Mouse (Mus musculus): ENCODE data around the gene Hspa1b. TPM values are rescaled to one million over a fixed set of nuclear protein-coding genes. Genes with fewer than 3 reads are reported as not detected.
"Not testable (repeated sequence)": the region's sequence is repeated elsewhere in the genome, so short reads cannot be mapped to it uniquely, and the experiment has no call there.

Hspa1b gene
- polyA plus RNA-seq, 1 experiment, result 20.9 TPM

GRCm38 (mm10) chr17:34982328-34982727 lies 23.3 kb upstream of the Hspa1b start:
- peak overlapping the region; percentile 92 for H3K4me3 ChIP-seq (ENCODE audit: insufficient read depth, low read length)
- H3K4me1 ChIP-seq (ENCODE audit: control insufficient read depth, insufficient read depth, low read length), result no peaks in the 10 kb centered on the region
- no peak for TF ChIP-seq POLR2A (IDR thresholded peaks at IDR 0.05; ENCODE audit: low read depth, low read length)
- no peak for TF ChIP-seq CTCF (IDR thresholded peaks at IDR 0.05; ENCODE audit: borderline replicate concordance, insufficient read depth, low read length)
- peak overlapping the region; percentile 98 for H3K27ac ChIP-seq (ENCODE audit: insufficient read depth, low read length)

GRCm38 (mm10) chr17:34981690-34982180 lies 22.7 kb upstream of the Hspa1b start, which contains the start of gene Lsm2:
TSS of gene Lsm2 (plus strand) at chr17:34981862.
- no peak for TF ChIP-seq CTCF (IDR thresholded peaks at IDR 0.05; ENCODE audit: borderline replicate concordance, insufficient read depth, low read length)
- TF ChIP-seq POLR2A (IDR thresholded peaks at IDR 0.05; ENCODE audit: low read depth, low read length), result peak; percentile 91

GRCm38 (mm10) chr17:34980655-34981054 lies 21.6 kb upstream of the Hspa1b start:
- Histone ChIP-seq H3K4me1 (ENCODE audit: control insufficient read depth, insufficient read depth, low read length) (no peaks in the 10 kb centered on the region), H3K4me3 (ENCODE audit: insufficient read depth, low read length) (peak overlapping the region; percentile 37), H3K27ac (ENCODE audit: insufficient read depth, low read length) (0 out of 2 replicates have a peak overlapping the region, but pooled peaks have one; percentile 1)
- TF ChIP-seq CTCF (IDR thresholded peaks at IDR 0.05; ENCODE audit: borderline replicate concordance, insufficient read depth, low read length), result no peak
- no peak for TF ChIP-seq POLR2A (IDR thresholded peaks at IDR 0.05; ENCODE audit: low read depth, low read length)

More at GRCm38 (mm10) chr17:34981690-34982180, 22.7 kb upstream of the Hspa1b start, which contains the start of gene Lsm2:
- peak within 1 kb of the TSS; percentile 92 for H3K4me3 ChIP-seq (ENCODE audit: insufficient read depth, low read length)
- H3K27ac ChIP-seq (ENCODE audit: insufficient read depth, low read length), result peak within 1 kb of the TSS; percentile 98
- H3K4me1 ChIP-seq (ENCODE audit: control insufficient read depth, insufficient read depth, low read length), result no peaks in the 10 kb centered on the region

- no peak for TF ChIP-seq CTCF (IDR thresholded peaks at IDR 0.05; ENCODE audit: borderline replicate concordance, insufficient read depth, low read length)
- no peak for TF ChIP-seq POLR2A (IDR thresholded peaks at IDR 0.05; ENCODE audit: low read depth, low read length)
- H3K4me3 ChIP-seq (ENCODE audit: insufficient read depth, low read length), result no peak overlapping the region
- H3K4me1 ChIP-seq (ENCODE audit: control insufficient read depth, insufficient read depth, low read length), result no peaks in the 10 kb centered on the region
- H3K27ac ChIP-seq (ENCODE audit: insufficient read depth, low read length), result no peak overlapping the region
Observed at GRCm38 (mm10) chr17:34979631-34980030, 20.6 kb upstream of the Hspa1b start.

GRCm38 (mm10) chr17:34978239-34978638 lies 19.2 kb upstream of the Hspa1b start:
- TF ChIP-seq CTCF (IDR thresholded peaks at IDR 0.05; ENCODE audit: borderline replicate concordance, insufficient read depth, low read length) (no peak), POLR2A (IDR thresholded peaks at IDR 0.05; ENCODE audit: low read depth, low read length) (no peak)
- H3K4me1 ChIP-seq (ENCODE audit: control insufficient read depth, insufficient read depth, low read length), result no peaks in the 10 kb centered on the region
- no peak overlapping the region for H3K27ac ChIP-seq (ENCODE audit: insufficient read depth, low read length)
- H3K4me3 ChIP-seq (ENCODE audit: insufficient read depth, low read length), result no peak overlapping the region

GRCm38 (mm10) chr17:34977000-34977399 lies 18.0 kb upstream of the Hspa1b start:
- no peaks in the 10 kb centered on the region for H3K4me1 ChIP-seq (ENCODE audit: control insufficient read depth, insufficient read depth, low read length)

GRCm38 (mm10) chr17:34975581-34976492 lies 16.8 kb upstream of the Hspa1b start:
- Histone ChIP-seq H3K4me3 (ENCODE audit: insufficient read depth, low read length) (no peak overlapping the region), H3K27ac (ENCODE audit: insufficient read depth, low read length) (no peak overlapping the region), H3K4me1 (ENCODE audit: control insufficient read depth, insufficient read depth, low read length) (no peaks in the 10 kb centered on the region)
- no peak for TF ChIP-seq CTCF (IDR thresholded peaks at IDR 0.05; ENCODE audit: borderline replicate concordance, insufficient read depth, low read length)

More at GRCm38 (mm10) chr17:34977000-34977399, 18.0 kb upstream of the Hspa1b start:
- TF ChIP-seq CTCF (IDR thresholded peaks at IDR 0.05; ENCODE audit: borderline replicate concordance, insufficient read depth, low read length) (no peak), POLR2A (IDR thresholded peaks at IDR 0.05; ENCODE audit: low read depth, low read length) (no peak)
- Histone ChIP-seq H3K4me3 (ENCODE audit: insufficient read depth, low read length) (no peak overlapping the region), H3K27ac (ENCODE audit: insufficient read depth, low read length) (no peak overlapping the region)

GRCm38 (mm10) chr17:34972069-34972749 lies 13.2 kb upstream of the Hspa1b start, which contains the start of the genes Hspa1a and Hspa1l:
TSS of gene Hspa1a (minus strand) at chr17:34972156.
TSS of gene Hspa1l (plus strand) at chr17:34972703.
- not testable (repeated sequence) for H3K4me1 ChIP-seq (ENCODE audit: control insufficient read depth, insufficient read depth, low read length)
- Histone ChIP-seq H3K4me3 (ENCODE audit: insufficient read depth, low read length) (peak within 1 kb of the TSS; percentile 24), H3K27ac (ENCODE audit: insufficient read depth, low read length) (peak within 1 kb of the TSS; percentile 15; the same call in 1 of the 2 replicates)
- TF ChIP-seq POLR2A (IDR thresholded peaks at IDR 0.05; ENCODE audit: low read depth, low read length), result peak; percentile 84

GRCm38 (mm10) chr17:34971694-34972068 lies 12.6 kb upstream of the Hspa1b start:
- H3K4me3 ChIP-seq (ENCODE audit: insufficient read depth, low read length), result peak overlapping the region; percentile 24
- H3K4me1 ChIP-seq (ENCODE audit: control insufficient read depth, insufficient read depth, low read length); H3K27ac ChIP-seq (ENCODE audit: insufficient read depth, low read length): not testable (repeated sequence)

- H3K27ac ChIP-seq (ENCODE audit: insufficient read depth, low read length); H3K4me1 ChIP-seq (ENCODE audit: control insufficient read depth, insufficient read depth, low read length); H3K4me3 ChIP-seq (ENCODE audit: insufficient read depth, low read length): not testable (repeated sequence)
Observed at GRCm38 (mm10) chr17:34970850-34971249, 11.8 kb upstream of the Hspa1b start.

- H3K4me1 ChIP-seq (ENCODE audit: control insufficient read depth, insufficient read depth, low read length); H3K4me3 ChIP-seq (ENCODE audit: insufficient read depth, low read length); H3K27ac ChIP-seq (ENCODE audit: insufficient read depth, low read length): not testable (repeated sequence)
Observed at GRCm38 (mm10) chr17:34969822-34970221, 10.8 kb upstream of the Hspa1b start, which contains the start of gene Gm20481. TSS of gene Gm20481 (plus strand) at chr17:34969912.

All from embryonic fibroblast, embryonic 13.5 days (primary cell).